Mouse (Mus musculus) left cerebral cortex, postnatal 25 days (tissue): ENCODE results near the gene Efna1. TPM values are rescaled to one million over a fixed set of nuclear protein-coding genes. Genes with fewer than 3 reads are reported as not detected.

Source experiments
- DNase-seq, 2 experiments: peaks; one replicate each; pipeline ENCODE4 v3.0.0; 2022; ENCODE audit warnings: low spot score in 2 of 2, mixed read lengths in 1 of 2
- intact Hi-C: fragments of 180-260 bp; cut with DNase I; formaldehyde crosslinking; loops from one replicate; pipeline ENCODE4 v1.15.1; 2025
- total RNA-seq, 2 experiments: library from RNA; stranded (reverse); gene quantifications; 2 replicates each; pipeline ENCODE4 v1.2.3; 2021

The Efna1 gene
- total RNA-seq, 2 experiments from 2014 or later = 4.1 to 5.2 TPM

GRCm38 (mm10) chr3:89254994-89255393, 25.9 kb downstream of the Efna1 start:
- intact Hi-C loops = loop anchor here (5.0 kb wide), 1 partner anchor 42 kb away; no protein-coding TSS in a partner anchor
- no peak for DNase-seq

DNA sequence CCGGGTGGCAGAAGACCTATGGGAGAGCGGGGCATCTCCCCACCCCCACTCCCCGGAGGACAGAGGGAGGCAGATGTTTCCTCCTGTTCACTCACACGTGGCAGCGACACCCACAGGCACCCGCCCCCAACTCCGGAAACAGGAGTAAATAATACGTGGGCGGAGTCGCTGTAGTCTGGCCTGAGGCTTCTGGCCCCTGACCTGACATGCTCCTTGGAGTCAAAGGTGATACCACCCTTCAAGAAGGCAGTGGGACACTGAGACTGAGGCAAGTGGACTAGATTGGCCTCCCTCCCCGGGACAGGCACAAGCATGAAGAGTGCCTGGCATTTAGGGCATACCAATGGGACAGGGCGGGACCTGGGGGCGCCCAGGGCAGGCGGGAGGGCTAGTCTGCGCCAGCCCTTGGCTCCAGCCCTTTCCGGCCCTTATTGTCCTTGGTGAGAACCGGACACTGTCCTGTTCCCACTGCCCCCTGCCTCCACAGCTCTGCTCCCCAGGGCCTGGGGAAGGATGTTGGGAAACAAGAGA, 29.5 kb downstream of the Efna1 start:
- no peak for DNase-seq
- intact Hi-C loops = loop anchor here (2.0 kb wide), 1 partner anchor 57 kb away; no protein-coding TSS in a partner anchor

- intact Hi-C loops = loop anchor here (1.0 to 2.0 kb wide), 2 partner anchors 32 to 58 kb away; no protein-coding TSS in a partner anchor
- peak in 1 of 2 experiments; percentile 43 for DNase-seq
These were observed 30.4 kb downstream of the Efna1 start for GRCm38 (mm10) chr3:89250435-89251040.

GRCm38 (mm10) chr3:89247466-89247865, 33.5 kb downstream of the Efna1 start:
- DNase-seq = no peak
- intact Hi-C loops = no loop called here

DNA sequence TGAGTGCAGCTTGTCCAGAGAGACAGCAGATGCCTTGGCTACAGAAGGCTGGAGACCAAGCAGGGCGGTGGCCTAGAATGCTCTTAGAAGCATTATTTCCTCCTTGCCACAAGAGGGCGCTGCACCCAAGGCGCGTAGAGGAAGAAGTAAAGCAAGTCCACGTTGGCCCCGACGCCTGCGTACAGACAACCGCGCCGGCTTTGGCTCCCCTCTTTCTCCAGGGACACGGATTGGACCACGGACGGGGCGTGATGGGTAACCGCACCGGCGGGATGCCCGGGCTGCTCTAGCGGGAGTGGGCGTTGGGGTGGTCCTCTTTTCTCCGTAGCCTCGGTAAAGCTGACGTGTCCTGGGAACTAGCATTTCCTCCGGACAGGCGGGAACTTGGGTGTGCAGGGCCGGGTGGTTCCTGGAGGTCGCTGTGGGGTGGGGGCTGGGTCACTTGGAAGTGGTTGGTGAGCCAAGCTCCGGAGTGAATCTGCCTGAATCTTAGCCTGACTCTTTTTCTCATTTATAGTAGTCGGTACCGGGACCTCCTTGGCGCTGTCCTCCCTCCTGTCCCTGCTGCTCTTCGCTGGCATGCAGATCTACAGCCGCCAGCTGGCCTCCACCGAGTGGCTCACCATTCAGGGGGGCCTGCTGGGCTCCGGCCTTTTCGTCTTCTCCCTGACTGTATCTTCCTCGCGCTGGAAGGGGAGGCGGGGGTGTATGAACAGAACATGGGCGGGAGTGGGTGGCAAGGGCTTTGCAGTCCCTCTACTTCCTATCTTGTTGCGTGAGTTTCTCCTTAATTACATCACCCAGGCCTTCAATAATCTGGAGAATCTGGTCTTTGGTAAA, 34.5 kb downstream of the Efna1 start, which contains the start of gene Trim46:
Trim46 (minus strand) TSS at position 49 of the 840 bp plus-strand sequence.
- peak; percentile 91 to 95 for DNase-seq
- intact Hi-C loops = no loop called here

DNA sequence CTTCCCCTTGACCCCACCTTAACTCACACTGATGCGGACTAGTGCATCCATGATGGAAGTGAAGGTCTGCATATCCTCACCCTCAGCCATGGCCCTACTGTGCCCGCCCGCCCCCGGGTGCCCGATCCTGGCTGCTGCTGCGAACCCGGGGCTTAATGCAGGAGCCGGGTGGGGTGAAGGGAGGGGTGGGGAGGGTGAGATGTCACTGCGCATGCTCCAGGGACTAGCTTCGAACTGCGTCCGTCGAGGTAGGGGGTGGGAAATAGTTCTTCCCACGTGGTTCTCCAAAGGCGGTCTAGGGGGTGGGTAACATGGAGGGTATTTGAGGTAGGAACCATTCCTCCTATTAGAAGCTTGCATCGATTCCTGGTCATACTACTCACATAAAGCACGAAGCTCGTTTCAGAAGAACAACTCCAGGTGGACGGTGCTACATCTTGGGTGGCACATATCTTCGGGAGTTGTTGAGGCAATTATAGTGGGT, 35.2 kb downstream of the Efna1 start, which contains the start of gene Krtcap2:
Krtcap2 (plus strand) TSS at position 279 of the 484 bp plus-strand sequence.
- intact Hi-C loops = loop anchor here (2.0 kb wide), 1 partner anchor 17 kb away; the partner anchor contains the start of gene Muc1
- DNase-seq = peak; percentile 72 to 85

DNA sequence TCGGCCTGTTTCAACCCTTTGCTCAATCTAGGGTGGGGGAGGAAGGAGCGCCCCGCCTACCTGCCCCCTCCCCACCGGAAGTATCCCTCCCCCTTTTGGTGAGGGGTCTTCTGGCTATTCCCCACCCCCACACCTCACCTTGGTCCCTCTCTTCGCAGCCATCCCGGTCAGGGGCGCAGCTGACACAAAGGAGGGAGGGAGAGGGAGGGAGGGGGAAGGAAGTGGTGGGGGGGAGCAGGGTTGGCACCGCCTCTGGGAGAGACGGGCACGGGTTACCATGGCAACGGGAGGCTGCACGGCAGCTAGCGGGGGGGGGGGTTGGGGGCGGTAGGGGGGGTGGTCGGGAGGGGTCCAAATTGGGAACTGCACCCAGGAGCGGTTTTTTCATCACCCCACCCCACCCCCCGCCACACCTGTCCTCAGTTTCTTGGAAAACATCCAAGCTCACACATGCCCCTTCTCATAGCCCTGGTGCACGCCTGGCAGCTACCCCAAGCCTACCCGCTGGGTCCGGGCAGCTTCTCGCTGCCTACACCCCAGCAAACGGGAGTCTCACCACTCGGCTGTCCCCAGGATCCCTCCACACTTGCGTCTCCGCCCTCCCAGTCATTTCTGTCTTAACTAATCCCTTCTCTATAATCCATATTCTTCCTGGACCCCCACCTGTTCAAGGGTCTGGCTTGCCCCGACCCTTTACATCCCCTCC, 35.8 kb downstream of the Efna1 start:
- intact Hi-C loops = loop anchor here (2.0 kb wide), 1 partner anchor 16 kb away; the partner anchor contains the start of gene Muc1

GRCm38 (mm10) chr3:89244158-89244981, 36.6 kb downstream of the Efna1 start:
- peak in 1 of 2 experiments; percentile 46 for DNase-seq
- intact Hi-C loops = loop anchor here (2.0 kb wide), 1 partner anchor 16 kb away; the partner anchor contains the start of gene Muc1

More for the DNA sequence above, 35.8 kb downstream of the Efna1 start:
- DNase-seq = peak; percentile 77 to 79

DNA sequence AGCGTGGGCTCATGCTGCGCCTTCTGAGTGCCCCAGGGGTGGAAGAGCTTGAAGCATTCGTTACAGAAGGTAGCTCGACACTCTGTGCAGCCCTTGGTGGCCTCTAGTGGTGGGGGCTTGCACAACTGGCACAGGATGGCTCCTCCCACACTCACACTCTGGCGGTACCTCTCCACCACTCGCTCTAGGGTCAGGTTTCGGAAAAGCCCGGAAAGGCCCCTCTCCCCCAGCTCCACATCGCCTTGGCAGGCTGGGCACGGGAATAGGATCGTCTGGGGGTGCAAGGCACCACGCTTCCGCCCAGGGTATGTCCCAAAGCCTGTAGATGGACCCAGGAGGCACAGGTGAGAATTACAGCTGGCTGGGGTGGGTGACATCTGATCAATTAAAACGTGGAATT, 37.3 kb downstream of the Efna1 start:
- peak in 1 of 2 experiments; percentile 58 for DNase-seq
- intact Hi-C loops = loop anchor here (2.0 kb wide), 1 partner anchor 15 kb away; the partner anchor contains the start of gene Muc1

GRCm38 (mm10) chr3:89242331-89242895, 38.5 kb downstream of the Efna1 start:
- peak in 1 of 2 experiments; percentile 63 for DNase-seq
- intact Hi-C loops = no loop called here

DNA sequence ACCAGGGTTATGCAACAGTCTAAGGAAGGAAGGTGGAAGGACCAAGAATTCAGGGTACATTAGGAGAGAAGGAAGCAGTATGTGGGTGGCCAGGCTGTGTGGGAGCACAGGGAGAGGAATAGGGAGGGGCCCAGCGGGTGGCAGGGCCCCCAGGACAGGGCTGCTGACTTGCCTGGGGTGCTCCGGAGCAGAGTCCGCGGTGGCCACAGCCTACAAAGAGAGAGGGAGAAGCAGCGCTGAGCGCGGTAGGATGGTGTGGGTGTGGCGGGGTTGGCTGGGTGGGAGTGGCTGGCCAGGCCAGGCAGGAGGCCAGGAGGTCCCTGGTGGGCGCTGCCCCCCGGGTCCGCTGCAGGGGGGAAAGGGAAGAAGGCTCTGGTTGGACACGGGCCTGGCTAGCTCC, 42.4 kb downstream of the Efna1 start:
- intact Hi-C loops = no loop called here
- DNase-seq = no peak

DNA sequence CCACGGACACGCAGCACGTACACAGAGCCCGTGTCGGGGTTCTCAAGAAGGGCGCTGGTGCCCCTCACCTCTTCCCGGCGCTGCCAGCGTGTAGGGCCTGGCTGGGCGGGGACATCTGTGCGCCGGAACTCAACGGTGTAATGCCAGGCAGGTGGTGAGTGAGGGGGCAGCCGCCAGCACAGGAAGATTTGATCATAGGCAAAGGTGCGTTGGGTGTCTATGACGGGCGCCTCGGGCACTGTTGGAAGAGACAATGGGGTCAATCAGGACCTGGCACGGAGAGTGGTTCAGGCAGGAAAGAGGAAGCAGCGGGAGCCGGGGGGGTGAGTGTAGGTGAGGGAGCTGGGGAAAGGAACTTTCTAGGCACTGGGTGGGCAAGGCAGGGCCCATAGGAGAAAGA, 43.3 kb downstream of the Efna1 start:
- intact Hi-C loops = no loop called here
- no peak for DNase-seq

DNA sequence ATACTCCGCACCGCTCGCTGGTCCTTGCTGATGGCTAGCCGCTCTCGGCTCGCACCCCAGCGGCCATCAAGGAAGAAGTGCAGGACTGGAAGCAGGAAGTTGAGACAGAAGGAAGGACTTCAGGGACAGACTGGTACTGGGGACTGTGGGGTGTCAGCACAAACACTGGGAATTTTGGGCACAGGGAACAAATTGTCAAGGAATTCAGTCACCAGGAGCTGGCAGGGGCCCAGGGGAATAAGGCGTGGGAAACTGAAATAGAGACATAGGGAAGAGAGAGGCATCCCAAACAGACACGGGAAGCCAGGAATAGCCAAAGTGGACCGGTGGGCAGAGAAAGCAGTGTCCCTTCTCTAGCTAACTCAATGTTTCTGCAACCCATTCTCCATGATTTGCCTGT, 44.4 kb downstream of the Efna1 start:
- DNase-seq = peak in 1 of 2 experiments; percentile 71
- intact Hi-C loops = no loop called here

GRCm38 (mm10) chr3:89233562-89234110, 47.3 kb downstream of the Efna1 start:
- no peak for DNase-seq
- intact Hi-C loops = no loop called here

DNA sequence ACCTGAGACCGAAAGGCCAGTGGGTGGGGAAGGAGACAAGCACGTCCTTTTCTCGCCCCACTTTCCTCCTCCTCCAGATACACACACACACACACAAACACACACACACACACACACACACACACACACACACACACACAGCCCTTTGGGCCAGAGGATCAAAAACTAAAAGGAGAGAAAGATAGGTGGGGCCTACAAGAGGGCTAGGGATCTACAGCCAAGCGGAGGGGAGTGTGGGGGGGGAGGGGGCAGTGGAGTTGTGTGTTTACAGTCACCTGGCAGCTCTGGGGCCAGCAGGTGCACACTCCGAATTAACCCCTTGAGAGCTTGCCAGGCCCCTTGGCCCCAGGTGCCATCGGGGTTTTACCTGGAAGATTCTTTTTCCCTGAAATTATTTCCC, 48.3 kb downstream of the Efna1 start:
- intact Hi-C loops = no loop called here
- no peak for DNase-seq

- no peak for DNase-seq
- intact Hi-C loops = no loop called here
These were observed 49.1 kb downstream of the Efna1 start for GRCm38 (mm10) chr3:89231772-89232275.

DNA sequence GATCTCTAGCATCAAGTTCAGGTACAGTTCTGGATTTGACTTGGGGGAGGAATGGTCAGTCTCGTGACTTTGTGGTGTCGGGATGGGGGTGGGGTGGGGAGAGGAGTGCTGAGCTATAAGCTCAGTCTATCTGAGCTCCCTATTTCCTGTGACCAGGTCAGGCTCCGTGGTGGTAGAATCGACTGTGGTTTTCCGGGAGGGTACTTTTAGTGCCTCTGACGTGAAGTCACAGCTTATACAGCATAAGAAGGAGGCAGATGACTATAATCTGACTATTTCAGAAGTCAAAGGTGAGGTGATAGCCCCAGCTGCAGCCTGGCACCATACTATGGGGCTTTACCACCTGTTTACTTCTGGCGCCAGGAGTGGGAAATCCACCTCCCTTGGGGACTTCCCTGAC, 49.6 kb downstream of the Efna1 start:
- intact Hi-C loops = no loop called here
- no peak for DNase-seq

DNA sequence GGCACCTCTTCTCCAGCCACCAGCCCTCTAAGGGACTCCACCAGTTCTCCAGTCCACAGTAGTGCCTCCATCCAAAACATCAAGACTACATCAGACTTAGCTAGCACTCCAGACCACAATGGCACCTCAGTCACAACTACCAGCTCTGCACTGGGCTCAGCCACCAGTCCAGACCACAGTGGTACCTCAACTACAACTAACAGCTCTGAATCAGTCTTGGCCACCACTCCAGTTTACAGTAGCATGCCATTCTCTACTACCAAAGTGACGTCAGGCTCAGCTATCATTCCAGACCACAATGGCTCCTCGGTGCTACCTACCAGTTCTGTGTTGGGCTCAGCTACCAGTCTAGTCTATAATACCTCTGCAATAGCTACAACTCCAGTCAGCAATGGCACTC, 50.4 kb downstream of the Efna1 start:
- intact Hi-C loops = no loop called here
- DNase-seq = no peak
